Mouse (Mus musculus) hindbrain, embryonic 11.5 days (tissue): ENCODE results near the gene Ndufs3. TPM values are rescaled to one million over a fixed set of nuclear protein-coding genes. Genes with fewer than 3 reads are reported as not detected.

Source experiments
- ATAC-seq: fragments of 200-750 bp; cut with Nextera tagmentation; 2 replicates; pipeline ENCODE4 v1.8.0; 2017; ENCODE audit warnings: mild to moderate bottlenecking, moderate TSS enrichment, moderate library complexity; ENCODE audit not compliant: low FRiP score
- DNase-seq: peaks from one replicate; pipeline ENCODE4 v3.0.0-alpha.2; 2015; ENCODE audit warnings: low spot score
- H3K27ac ChIP-seq: fragments of 300-500 bp; sonication (generic); 2 replicates; pipeline ENCODE4 v1.5.1; 2014; ENCODE audit warnings: mild to moderate bottlenecking, low read depth, low read length
- H3K27me3 ChIP-seq: fragments of 300-500 bp; sonication (generic); 2 replicates; pipeline ENCODE4 v1.6.1; 2014; ENCODE audit warnings: mild to moderate bottlenecking, low read length, moderate library complexity, mixed read lengths; ENCODE audit not compliant: control insufficient read depth, insufficient read depth
- H3K36me3 ChIP-seq: fragments of 300-500 bp; sonication (generic); 2 replicates; pipeline ENCODE4 v1.6.1; 2014; ENCODE audit warnings: mild to moderate bottlenecking, low read length, moderate library complexity, mixed read lengths; ENCODE audit not compliant: control insufficient read depth, insufficient read depth
- H3K4me1 ChIP-seq: fragments of 300-500 bp; sonication (generic); replicated peaks from 2 replicates; pipeline ENCODE4 v1.6.1; 2014; ENCODE audit warnings: low read length, mixed read lengths; ENCODE audit not compliant: control insufficient read depth, insufficient read depth
- H3K4me2 ChIP-seq: fragments of 300-500 bp; sonication (generic); replicated peaks from 2 replicates; pipeline ENCODE4 v1.6.1; 2014; ENCODE audit warnings: mild to moderate bottlenecking, low read depth, low read length
- H3K4me3 ChIP-seq: fragments of 300-500 bp; sonication (generic); 2 replicates; pipeline ENCODE4 v1.5.1; 2014; ENCODE audit warnings: low read depth, low read length
- H3K9ac ChIP-seq: fragments of 300-500 bp; sonication (generic); 2 replicates; pipeline ENCODE4 v1.6.1; 2014; ENCODE audit warnings: low read depth, low read length
- H3K9me3 ChIP-seq: fragments of 300-500 bp; sonication (generic); 2 replicates; pipeline ENCODE4 v1.6.1; 2016; ENCODE audit warnings: low read length; ENCODE audit not compliant: control insufficient read depth
- WGBS: fragments of 180-500 bp; shearing (Covaris S2); extraction: QIAGEN DNeasy Blood & Tissue Kit; methylation state at CpG from one replicate; pipeline ENCODE4 v1.1.7; 2014; 5-methylcytosine and 5-hydroxymethylcytosine counted together
- polyA plus RNA-seq: library from polyadenylated mRNA; unstranded; fragments of >200 nt; fragmentation: Nextera tagmentation; extraction: Ambion mirVana; gene quantifications from 2 replicates; pipeline ENCODE4 v1.2.1, GENCODE M21; 2014

The Ndufs3 gene
- 215 and 217 TPM in 2 replicates for polyA plus RNA-seq

- peak within 1 kb of the TSS; percentile 40 for H3K4me2 ChIP-seq
- H3K4me1 ChIP-seq, result peaks cover 4% of the 10 kb centered on the region
- ATAC-seq (peak; percentile 93), DNase-seq (peak; percentile 95)
- peak within 1 kb of the TSS; percentile 78 for H3K4me3 ChIP-seq
- H3K27ac ChIP-seq, result peak within 1 kb of the TSS; percentile 85
- no peaks in the 10 kb centered on the region for H3K27me3 ChIP-seq
- under 1% methylated on average over 43 of the region's 43 CpGs for WGBS
- peak within 1 kb of the TSS; percentile 95 for H3K9ac ChIP-seq
- no peaks in the 10 kb centered on the region for H3K9me3 ChIP-seq
- H3K36me3 ChIP-seq, result peaks cover 5% of the 10 kb centered on the region; the same call in 1 of the 2 replicates
Observed at GRCm38 (mm10) chr2:90904076-90904855, at the start of gene Ndufs3, which contains the start of gene Kbtbd4. Gene Ndufs3 (minus strand): TSS chr2:90904827. Gene Kbtbd4 (plus strand): TSS chr2:90904740.

- H3K27me3 ChIP-seq, result no peaks in the 10 kb centered on the region
- H3K36me3 ChIP-seq, result no peaks in the 10 kb centered on the region
- H3K27ac ChIP-seq, result no peak overlapping the region
- no peak overlapping the region for H3K4me2 ChIP-seq
- H3K9ac ChIP-seq, result no peak overlapping the region
- no peaks in the 10 kb centered on the region for H3K4me1 ChIP-seq
- 83% methylated on average over 3 of the region's 3 CpGs for WGBS
- ATAC-seq (no peak), DNase-seq (no peak)
- no peaks in the 10 kb centered on the region for H3K9me3 ChIP-seq
- H3K4me3 ChIP-seq, result no peak overlapping the region
Observed at GRCm38 (mm10) chr2:90953461-90953860, 48.8 kb upstream of the Ndufs3 start.

- no peaks in the 10 kb centered on the region for H3K4me1 ChIP-seq
- ATAC-seq (no peak), DNase-seq (no peak)
Observed at GRCm38 (mm10) chr2:90950582-90951194, 46.1 kb upstream of the Ndufs3 start.

GRCm38 (mm10) chr2:90950149-90950548, 45.5 kb upstream of the Ndufs3 start:
- no peaks in the 10 kb centered on the region for H3K27me3 ChIP-seq
- DNase-seq, result no peak
- no peak overlapping the region for H3K4me3 ChIP-seq
- WGBS, result 89% methylated on average over 5 of the region's 5 CpGs
- H3K36me3 ChIP-seq, result no peaks in the 10 kb centered on the region
- ATAC-seq, result no peak
- no peaks in the 10 kb centered on the region for H3K4me1 ChIP-seq
- no peak overlapping the region for H3K4me2 ChIP-seq
- no peak overlapping the region for H3K9ac ChIP-seq
- H3K9me3 ChIP-seq, result no peaks in the 10 kb centered on the region
- no peak overlapping the region for H3K27ac ChIP-seq

More at GRCm38 (mm10) chr2:90950582-90951194, 46.1 kb upstream of the Ndufs3 start:
- Histone ChIP-seq H3K27ac (no peak overlapping the region), H3K9ac (no peak overlapping the region), H3K36me3 (no peaks in the 10 kb centered on the region), H3K4me3 (no peak overlapping the region), H3K4me2 (no peak overlapping the region), H3K9me3 (no peaks in the 10 kb centered on the region), H3K27me3 (no peaks in the 10 kb centered on the region)

- H3K4me2 ChIP-seq, result peak overlapping the region; percentile 75
- ATAC-seq, result no peak
Observed at GRCm38 (mm10) chr2:90941744-90942143, 37.1 kb upstream of the Ndufs3 start.

GRCm38 (mm10) chr2:90940233-90941229, 35.9 kb upstream of the Ndufs3 start, which contains the start of gene Celf1:
Gene Celf1 (plus strand): TSS chr2:90940382.
- H3K9me3 ChIP-seq, result no peaks in the 10 kb centered on the region
- H3K36me3 ChIP-seq, result no peaks in the 10 kb centered on the region
- ATAC-seq (peak; percentile 95), DNase-seq (peak; percentile 95)
- under 1% methylated on average over 83 of the region's 113 CpGs for WGBS
- H3K4me2 ChIP-seq, result peak within 1 kb of the TSS; percentile 75
- peak within 1 kb of the TSS; percentile 93 for H3K27ac ChIP-seq
- H3K4me3 ChIP-seq, result peak within 1 kb of the TSS; percentile 76
- no peaks in the 10 kb centered on the region for H3K27me3 ChIP-seq
- no peaks in the 10 kb centered on the region; the same call in 1 of the 2 replicates for H3K4me1 ChIP-seq
- H3K9ac ChIP-seq, result peak within 1 kb of the TSS; percentile 95

More at GRCm38 (mm10) chr2:90941744-90942143, 37.1 kb upstream of the Ndufs3 start:
- Histone ChIP-seq H3K27me3 (no peaks in the 10 kb centered on the region), H3K9ac (no peak overlapping the region), H3K27ac (no peak overlapping the region), H3K4me1 (no peaks in the 10 kb centered on the region; the same call in 1 of the 2 replicates), H3K9me3 (no peaks in the 10 kb centered on the region), H3K36me3 (no peaks in the 10 kb centered on the region), H3K4me3 (peak overlapping the region; percentile 76; the same call in 1 of the 2 replicates)
- WGBS, result 51% methylated on average over 2 of the region's 2 CpGs
- no peak for DNase-seq

GRCm38 (mm10) chr2:90939750-90940149, 35.1 kb upstream of the Ndufs3 start:
- H3K27me3 ChIP-seq, result no peaks in the 10 kb centered on the region
- peak overlapping the region; percentile 75; the same call in 1 of the 2 replicates for H3K4me2 ChIP-seq
- WGBS, result 56% methylated on average over 8 of the region's 8 CpGs
- H3K36me3 ChIP-seq, result no peaks in the 10 kb centered on the region
- H3K9ac ChIP-seq, result peak overlapping the region; percentile 95
- no peaks in the 10 kb centered on the region for H3K9me3 ChIP-seq
- H3K27ac ChIP-seq, result peak overlapping the region; percentile 93; the same call in 1 of the 2 replicates
- ATAC-seq (peak; percentile 49), DNase-seq (no peak)
- no peaks in the 10 kb centered on the region; the same call in 1 of the 2 replicates for H3K4me1 ChIP-seq
- H3K4me3 ChIP-seq, result peak overlapping the region; percentile 76

- H3K4me2 ChIP-seq, result no peak overlapping the region
- H3K9me3 ChIP-seq, result no peaks in the 10 kb centered on the region
- no peaks in the 10 kb centered on the region; the same call in 1 of the 2 replicates for H3K4me1 ChIP-seq
- H3K4me3 ChIP-seq, result no peak overlapping the region
- H3K36me3 ChIP-seq, result no peaks in the 10 kb centered on the region
- DNase-seq, result no peak
- no peak for ATAC-seq
- H3K27me3 ChIP-seq, result no peaks in the 10 kb centered on the region
- H3K27ac ChIP-seq, result no peak overlapping the region
- H3K9ac ChIP-seq, result no peak overlapping the region
- 72% methylated on average over 3 of the region's 3 CpGs for WGBS
Observed at GRCm38 (mm10) chr2:90938362-90938761, 33.7 kb upstream of the Ndufs3 start.
